Mouse (Mus musculus): ENCODE results near the gene Avpr2.

- TF ChIP-seq POLR2A (IDR thresholded peaks at IDR 0.05; ENCODE audit: low read depth, low read length): no peak
- no peak for TF ChIP-seq CTCF (conservative IDR thresholded peaks at IDR 0.05; ENCODE audit: insufficient read depth, insufficient read length, low read depth, low read length)
Observed at GRCm38 (mm10) chrX:73867852-73868251, 24.1 kb upstream of the Avpr2 start.

All from kidney, adult 2 months (tissue).